Mouse (Mus musculus): ENCODE measurements around the gene Aga. TPM values are rescaled to one million over a fixed set of nuclear protein-coding genes. Genes with fewer than 3 reads are reported as not detected.
"Not testable (repeated sequence)": the region's sequence is repeated elsewhere in the genome, so short reads cannot be mapped to it uniquely, and the experiment has no call there.

The Aga gene
- polyA plus RNA-seq (2016; fragmentation: Nextera tagmentation; extraction: Ambion mirVana): 16.8 and 18.9 TPM in 2 replicates

DNA sequence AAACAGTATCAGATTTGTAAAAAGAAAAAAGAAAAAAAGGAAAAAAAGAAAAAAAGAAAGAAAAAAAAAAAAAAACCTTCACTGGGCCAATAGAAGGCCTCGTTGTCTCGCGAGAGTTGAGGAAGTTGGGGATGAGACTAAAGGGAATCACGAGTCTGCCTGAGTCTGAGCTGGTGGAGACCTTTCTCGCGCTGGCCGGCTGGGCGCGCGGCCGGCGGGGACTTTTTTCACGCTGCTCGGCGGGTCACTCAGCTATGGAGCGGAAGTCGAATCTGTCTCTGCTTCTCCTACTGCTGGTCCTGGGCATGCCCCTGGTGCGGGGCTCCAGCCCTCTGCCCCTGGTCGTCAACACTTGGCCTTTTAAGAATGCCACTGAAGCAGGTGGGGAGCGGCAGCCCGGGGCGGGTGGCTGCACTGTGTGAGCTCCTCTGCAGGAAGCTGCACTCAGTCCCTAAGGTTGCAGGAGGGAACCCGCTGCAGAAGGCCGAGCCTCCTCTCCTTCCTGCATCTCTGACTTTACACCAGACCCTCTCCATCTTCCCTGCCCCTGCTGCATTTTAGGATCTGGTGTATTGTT, at the start of gene Aga:
Aga (plus strand) TSS at position 177 of the 577 bp plus-strand sequence.
- Histone ChIP-seq H3K27me3 (ENCODE audit: low read depth, poor library complexity, severe bottlenecking) (no peaks in the 10 kb centered on the region), H3K4me1 (peaks cover 8% of the 10 kb centered on the region), H3K9me3 (replicated peaks) (no peaks in the 10 kb centered on the region), H3K36me3 (peaks cover 23% of the 10 kb centered on the region), H3K4me3 (peak within 1 kb of the TSS; percentile 60), H3K27ac (replicated peaks) (peak within 1 kb of the TSS; percentile 93)
- WGBS: 2% methylated on average over 24 of the region's 24 CpGs
- peak; percentile 88 for DNase-seq (ENCODE audit: low spot score)

DNA sequence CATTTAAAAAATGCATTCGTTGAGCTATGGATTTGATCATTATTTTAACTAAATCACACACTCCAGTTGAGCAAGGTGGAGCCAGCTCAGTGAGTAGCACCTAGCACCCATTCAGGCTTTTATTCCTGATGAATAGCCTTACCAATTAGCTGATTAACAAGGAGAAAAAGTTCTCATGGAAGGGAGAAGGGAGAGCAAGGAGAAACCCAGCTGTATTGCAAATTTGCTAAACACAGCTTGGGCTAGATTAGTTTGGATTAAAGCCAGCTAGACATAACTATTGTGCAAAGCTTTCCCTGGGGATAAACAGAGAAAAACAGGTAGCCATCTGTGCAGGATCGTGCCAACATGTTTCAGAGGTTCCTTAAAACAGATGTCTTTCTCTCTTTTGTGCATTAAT, 22.5 kb upstream of the Aga start:
- H3K4me1 ChIP-seq: no peaks in the 10 kb centered on the region
- no peaks in the 10 kb centered on the region for H3K27me3 ChIP-seq (ENCODE audit: low read depth, poor library complexity, severe bottlenecking)
- H3K36me3 ChIP-seq: no peaks in the 10 kb centered on the region
- H3K9me3 ChIP-seq (replicated peaks): no peaks in the 10 kb centered on the region
- no peak for DNase-seq (ENCODE audit: low spot score)
- WGBS: 65% methylated on average over 2 of the region's 2 CpGs
- no peak overlapping the region for H3K27ac ChIP-seq (replicated peaks)
- H3K4me3 ChIP-seq: no peak overlapping the region

DNA sequence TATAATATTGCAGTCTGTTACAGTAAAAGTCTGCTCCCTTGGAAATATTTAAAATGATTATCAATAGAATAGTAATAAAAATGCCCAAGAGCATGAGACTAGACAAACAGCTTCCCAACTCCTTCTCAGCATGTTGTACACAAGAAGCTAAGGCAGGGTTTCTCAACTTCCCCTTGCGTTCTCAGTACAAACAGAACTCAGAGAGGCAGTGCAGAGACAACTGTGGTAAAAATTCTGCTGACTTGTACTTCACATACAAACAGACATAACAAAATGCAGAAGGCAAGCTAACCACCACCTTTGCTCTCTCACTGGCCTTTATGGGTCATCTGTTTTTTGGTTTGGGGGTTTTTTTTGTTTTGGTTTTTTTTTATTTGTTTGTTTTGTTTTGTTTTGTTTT, 15.3 kb upstream of the Aga start:
- no peak for DNase-seq (ENCODE audit: low spot score)
- H3K9me3 ChIP-seq (replicated peaks): no peaks in the 10 kb centered on the region
- no peaks in the 10 kb centered on the region for H3K4me1 ChIP-seq
- no peak overlapping the region for H3K4me3 ChIP-seq
- WGBS: 86% methylated on average over 1 of the region's 1 CpGs
- no peaks in the 10 kb centered on the region for H3K36me3 ChIP-seq
- H3K27ac ChIP-seq (replicated peaks): no peak overlapping the region
- no peaks in the 10 kb centered on the region for H3K27me3 ChIP-seq (ENCODE audit: low read depth, poor library complexity, severe bottlenecking)

DNA sequence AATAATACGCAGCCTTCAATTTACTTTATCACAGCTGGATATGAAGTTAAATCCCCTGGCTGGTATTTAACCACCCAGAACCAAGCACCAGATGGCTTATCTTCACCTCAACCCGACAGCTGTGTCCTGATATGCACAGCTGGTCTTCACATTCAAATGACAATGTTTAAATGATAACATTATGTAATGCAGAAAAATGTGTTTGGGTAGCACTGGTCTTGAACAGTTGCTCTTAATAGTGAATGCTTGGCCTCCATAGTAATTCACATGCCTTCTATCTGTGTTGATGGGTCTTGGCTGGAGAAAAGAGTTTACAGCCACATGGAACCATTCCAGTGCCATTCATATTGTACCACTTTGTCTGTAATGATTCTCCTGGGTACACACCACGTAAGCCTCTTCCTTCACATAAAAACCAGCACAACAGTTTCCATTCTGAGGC, 14.6 kb upstream of the Aga start:
- no peaks in the 10 kb centered on the region for H3K4me1 ChIP-seq
- H3K4me3 ChIP-seq: no peak overlapping the region
- no peak overlapping the region for H3K27ac ChIP-seq (replicated peaks)
- no peaks in the 10 kb centered on the region for H3K9me3 ChIP-seq (replicated peaks)
- no peaks in the 10 kb centered on the region for H3K27me3 ChIP-seq (ENCODE audit: low read depth, poor library complexity, severe bottlenecking)
- DNase-seq (ENCODE audit: low spot score): no peak
- no peaks in the 10 kb centered on the region for H3K36me3 ChIP-seq
- 89% methylated on average over 3 of the region's 3 CpGs for whole genome bisulfite sequencing

DNA sequence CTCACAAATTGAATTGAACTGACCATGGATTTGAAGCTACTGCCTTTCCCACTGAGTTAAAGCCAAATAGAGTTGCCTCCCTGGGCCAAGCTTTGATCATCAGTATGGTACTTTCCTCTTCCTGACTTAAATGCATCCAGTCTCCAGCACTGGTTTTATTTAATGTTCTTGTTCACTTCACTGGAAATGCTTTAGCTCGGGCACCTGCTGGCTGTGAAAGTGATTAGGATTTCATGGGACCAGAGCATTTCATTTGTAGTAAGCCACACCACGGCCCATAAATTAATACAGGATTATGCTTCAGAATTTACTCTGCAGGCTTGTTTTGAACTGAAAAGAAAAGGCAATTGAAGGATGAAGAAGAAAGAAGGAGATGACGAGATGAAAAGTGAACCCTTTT, 26.5 kb downstream of the Aga start:
- not testable (repeated sequence) for DNase-seq (ENCODE audit: low spot score)

DNA sequence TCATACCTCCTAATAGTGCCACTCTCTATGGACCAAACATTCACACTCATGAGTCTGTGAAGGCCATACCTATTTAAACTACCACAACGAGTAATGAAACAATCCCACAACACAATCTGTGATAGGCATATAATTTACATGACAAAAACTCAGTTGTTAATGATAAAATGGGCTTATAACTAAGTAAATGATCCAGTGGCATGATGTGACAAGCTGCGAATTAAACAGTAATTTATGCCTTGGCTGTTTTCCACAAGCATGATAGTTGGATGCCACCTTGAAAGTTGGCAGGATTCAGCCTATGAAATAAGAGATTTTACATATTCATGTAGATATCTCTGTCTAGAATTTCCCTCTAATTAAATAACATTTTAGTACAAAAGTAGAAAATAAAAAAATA, 28.1 kb downstream of the Aga start:
- no peaks in the 10 kb centered on the region for H3K27me3 ChIP-seq (ENCODE audit: low read depth, poor library complexity, severe bottlenecking)
- DNase-seq (ENCODE audit: low spot score): no peak
- H3K4me3 ChIP-seq: no peak overlapping the region
- H3K4me1 ChIP-seq: no peaks in the 10 kb centered on the region
- no peak overlapping the region for H3K27ac ChIP-seq (replicated peaks)
- H3K36me3 ChIP-seq: no peaks in the 10 kb centered on the region
- 87% methylated on average over 2 of the region's 2 CpGs for WGBS
- H3K9me3 ChIP-seq (replicated peaks): no peaks in the 10 kb centered on the region

More for the DNA sequence above, 26.5 kb downstream of the Aga start:
- not testable (repeated sequence) for H3K27me3 ChIP-seq (ENCODE audit: low read depth, poor library complexity, severe bottlenecking); H3K4me1 ChIP-seq; H3K4me3 ChIP-seq; H3K27ac ChIP-seq (replicated peaks); H3K36me3 ChIP-seq; H3K9me3 ChIP-seq (replicated peaks)
- 50% methylated on average over 3 of the region's 3 CpGs for WGBS

DNA sequence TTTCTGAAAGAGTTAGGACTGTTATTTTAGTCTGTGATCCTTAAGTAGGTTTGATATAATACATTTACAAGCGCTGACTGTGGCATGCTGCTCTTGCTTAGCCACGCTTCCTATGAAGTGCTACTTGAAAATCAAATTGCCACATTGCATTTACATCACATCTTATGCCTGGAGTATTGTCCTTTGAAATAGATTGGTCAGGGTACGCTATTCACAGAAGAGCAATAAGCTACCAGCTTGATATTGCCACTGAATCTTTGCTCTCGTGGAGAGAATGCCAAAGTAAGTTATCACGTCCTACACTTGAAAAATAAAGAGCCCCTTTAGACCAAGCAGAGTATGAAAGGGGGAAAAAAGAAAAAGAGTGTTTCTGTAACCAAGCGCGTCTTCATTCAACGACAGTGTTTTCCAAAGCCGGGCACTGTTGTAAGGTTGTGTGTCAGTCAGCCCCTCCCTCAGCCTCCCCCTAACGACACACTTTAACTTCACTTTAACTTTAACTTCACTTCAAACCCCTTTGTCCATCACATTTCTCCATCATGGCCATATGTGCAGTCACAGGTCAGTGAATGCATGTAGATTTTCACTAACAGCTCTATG, 51.0 kb downstream of the Aga start:
- 78% methylated on average over 10 of the region's 10 CpGs for WGBS
- DNase-seq (ENCODE audit: low spot score): no peak
- no peaks in the 10 kb centered on the region for H3K27me3 ChIP-seq (ENCODE audit: low read depth, poor library complexity, severe bottlenecking)

DNA sequence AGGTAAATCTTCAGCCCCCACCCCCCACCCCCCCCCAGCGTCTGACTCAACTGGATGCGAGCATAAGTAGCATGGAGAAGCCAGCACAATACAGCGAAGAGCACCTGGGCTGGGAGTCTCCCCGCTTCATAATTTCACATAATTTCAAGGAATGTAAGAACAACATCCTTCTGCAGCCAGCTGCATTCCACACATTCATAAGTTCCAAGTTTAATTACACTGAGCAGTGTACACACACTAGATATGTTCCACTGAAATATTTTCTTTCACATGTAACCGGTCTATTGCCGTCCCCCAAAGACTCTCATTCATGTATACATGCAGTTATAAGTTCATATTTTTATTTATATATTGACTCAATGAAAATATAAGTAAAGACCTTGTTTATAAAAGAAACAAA, 54.7 kb downstream of the Aga start:
- Histone ChIP-seq H3K27ac (replicated peaks) (no peak overlapping the region), H3K36me3 (no peaks in the 10 kb centered on the region), H3K4me1 (no peaks in the 10 kb centered on the region), H3K27me3 (ENCODE audit: low read depth, poor library complexity, severe bottlenecking) (no peaks in the 10 kb centered on the region), H3K4me3 (no peak overlapping the region), H3K9me3 (replicated peaks) (no peaks in the 10 kb centered on the region)
- WGBS: 91% methylated on average over 6 of the region's 6 CpGs
- no peak for DNase-seq (ENCODE audit: low spot score)

More for the DNA sequence above, 51.0 kb downstream of the Aga start:
- Histone ChIP-seq H3K36me3 (no peaks in the 10 kb centered on the region), H3K9me3 (replicated peaks) (no peaks in the 10 kb centered on the region), H3K27ac (replicated peaks) (no peak overlapping the region), H3K4me1 (no peaks in the 10 kb centered on the region), H3K4me3 (no peak overlapping the region)

Other genes starting within 250 kb of the Aga start
- gene Neil3, start 127.3 kb downstream of the Aga start, polyA plus RNA-seq (2016; fragmentation: Nextera tagmentation; extraction: Ambion mirVana): 28.7 and 34.0 TPM in 2 replicates

Data from midbrain, embryonic 10.5 days (tissue).